Mouse (Mus musculus): ENCODE results near the gene Slc25a26. TPM values are rescaled to one million over a fixed set of nuclear protein-coding genes. Genes with fewer than 3 reads are reported as not detected.

Gene Slc25a26
- polyA plus RNA-seq (2015; fragmentation: Nextera tagmentation; extraction: Ambion mirVana) = 8.6 and 9.4 TPM in 2 replicates

GRCm38 (mm10) chr6:94499897-94500623 lies at the start of gene Slc25a26:
TSS of gene Slc25a26 (plus strand) at chr6:94500331.
- H3K27me3 ChIP-seq = no peaks in the 10 kb centered on the region
- H3K4me1 ChIP-seq = peaks cover 9% of the 10 kb centered on the region
- 1% methylated on average over 37 of the region's 37 CpGs for WGBS
- H3K4me3 ChIP-seq = peak within 1 kb of the TSS; percentile 62
- H3K4me2 ChIP-seq = peak within 1 kb of the TSS; percentile 89
- no peaks in the 10 kb centered on the region for H3K36me3 ChIP-seq
- H3K27ac ChIP-seq = no peak within 1 kb of the TSS
- H3K9ac ChIP-seq = peak within 1 kb of the TSS; percentile 58
- no peaks in the 10 kb centered on the region for H3K9me3 ChIP-seq
- ATAC-seq (ENCODE audit: borderline replicate concordance, extremely low read depth, low FRiP score, low TSS enrichment) = peak; percentile 97

GRCm38 (mm10) chr6:94464037-94464891 lies 35.9 kb upstream of the Slc25a26 start:
- peak overlapping the region; percentile 44 for H3K4me2 ChIP-seq
- no peaks in the 10 kb centered on the region for H3K9me3 ChIP-seq
- 0 out of 2 replicates have a peak, but pooled peaks have one; percentile 64 for ATAC-seq (ENCODE audit: borderline replicate concordance, extremely low read depth, low FRiP score, low TSS enrichment)
- H3K27me3 ChIP-seq = no peaks in the 10 kb centered on the region
- WGBS = 11% methylated on average over 12 of the region's 12 CpGs
- H3K4me1 ChIP-seq = peaks cover 9% of the 10 kb centered on the region
- peak overlapping the region; percentile 4; the same call in 1 of the 2 replicates for H3K4me3 ChIP-seq
- no peak overlapping the region for H3K9ac ChIP-seq
- no peak overlapping the region for H3K27ac ChIP-seq
- H3K36me3 ChIP-seq = no peaks in the 10 kb centered on the region

- Histone ChIP-seq H3K9me3 (no peaks in the 10 kb centered on the region), H3K9ac (no peak overlapping the region), H3K4me3 (no peak overlapping the region), H3K27ac (no peak overlapping the region), H3K4me1 (peaks cover 9% of the 10 kb centered on the region), H3K4me2 (no peak overlapping the region), H3K36me3 (no peaks in the 10 kb centered on the region), H3K27me3 (no peaks in the 10 kb centered on the region)
- no peak for ATAC-seq (ENCODE audit: borderline replicate concordance, extremely low read depth, low FRiP score, low TSS enrichment)
- 12% methylated on average over 5 of the region's 5 CpGs for WGBS
Observed at GRCm38 (mm10) chr6:94466508-94467205, 33.5 kb upstream of the Slc25a26 start.

- no peak overlapping the region for H3K27ac ChIP-seq
- no peak overlapping the region for H3K4me3 ChIP-seq
- WGBS = 46% methylated on average over 2 of the region's 2 CpGs
Observed at GRCm38 (mm10) chr6:94492739-94493138, 7.4 kb upstream of the Slc25a26 start.

GRCm38 (mm10) chr6:94503963-94504362 lies 3.8 kb downstream of the Slc25a26 start:
- Histone ChIP-seq H3K4me2 (no peak overlapping the region), H3K9ac (no peak overlapping the region), H3K4me1 (peaks cover 9% of the 10 kb centered on the region), H3K36me3 (no peaks in the 10 kb centered on the region), H3K27ac (no peak overlapping the region), H3K4me3 (no peak overlapping the region), H3K9me3 (no peaks in the 10 kb centered on the region), H3K27me3 (no peaks in the 10 kb centered on the region)
- WGBS = 52% methylated on average over 6 of the region's 6 CpGs
- no peak for ATAC-seq (ENCODE audit: borderline replicate concordance, extremely low read depth, low FRiP score, low TSS enrichment)

More at GRCm38 (mm10) chr6:94492739-94493138, 7.4 kb upstream of the Slc25a26 start:
- no peak for ATAC-seq (ENCODE audit: borderline replicate concordance, extremely low read depth, low FRiP score, low TSS enrichment)
- no peak overlapping the region for H3K4me2 ChIP-seq
- H3K27me3 ChIP-seq = no peaks in the 10 kb centered on the region
- no peak overlapping the region for H3K9ac ChIP-seq
- H3K4me1 ChIP-seq = no peaks in the 10 kb centered on the region
- no peaks in the 10 kb centered on the region for H3K36me3 ChIP-seq
- H3K9me3 ChIP-seq = no peaks in the 10 kb centered on the region

GRCm38 (mm10) chr6:94507921-94508320 lies 7.8 kb downstream of the Slc25a26 start:
- ATAC-seq (ENCODE audit: borderline replicate concordance, extremely low read depth, low FRiP score, low TSS enrichment) = no peak
- no peaks in the 10 kb centered on the region for H3K9me3 ChIP-seq
- no peaks in the 10 kb centered on the region for H3K4me1 ChIP-seq
- no peak overlapping the region for H3K9ac ChIP-seq
- no peak overlapping the region for H3K4me3 ChIP-seq
- no peak overlapping the region for H3K27ac ChIP-seq
- no peak overlapping the region for H3K4me2 ChIP-seq
- H3K36me3 ChIP-seq = no peaks in the 10 kb centered on the region
- no peaks in the 10 kb centered on the region for H3K27me3 ChIP-seq
- WGBS = 86% methylated on average over 6 of the region's 6 CpGs

GRCm38 (mm10) chr6:94508807-94509206 lies 8.7 kb downstream of the Slc25a26 start:
- no peak overlapping the region for H3K27ac ChIP-seq
- no peak overlapping the region for H3K9ac ChIP-seq
- H3K4me1 ChIP-seq = no peaks in the 10 kb centered on the region
- H3K4me2 ChIP-seq = no peak overlapping the region
- 76% methylated on average over 2 of the region's 2 CpGs for WGBS
- H3K4me3 ChIP-seq = no peak overlapping the region
- no peak for ATAC-seq (ENCODE audit: borderline replicate concordance, extremely low read depth, low FRiP score, low TSS enrichment)
- no peaks in the 10 kb centered on the region for H3K36me3 ChIP-seq
- H3K9me3 ChIP-seq = no peaks in the 10 kb centered on the region
- no peaks in the 10 kb centered on the region for H3K27me3 ChIP-seq

- no peak for ATAC-seq (ENCODE audit: borderline replicate concordance, extremely low read depth, low FRiP score, low TSS enrichment)
- H3K9me3 ChIP-seq = no peaks in the 10 kb centered on the region
- WGBS = 80% methylated on average over 6 of the region's 6 CpGs
- no peak overlapping the region for H3K4me3 ChIP-seq
- no peak overlapping the region for H3K27ac ChIP-seq
- no peaks in the 10 kb centered on the region for H3K4me1 ChIP-seq
- H3K9ac ChIP-seq = no peak overlapping the region
- no peaks in the 10 kb centered on the region for H3K36me3 ChIP-seq
- H3K27me3 ChIP-seq = no peaks in the 10 kb centered on the region
- H3K4me2 ChIP-seq = no peak overlapping the region
Observed at GRCm38 (mm10) chr6:94509220-94509619, 9.1 kb downstream of the Slc25a26 start.

- no peaks in the 10 kb centered on the region for H3K9me3 ChIP-seq
- H3K4me1 ChIP-seq = no peaks in the 10 kb centered on the region
- no peak overlapping the region for H3K27ac ChIP-seq
- H3K27me3 ChIP-seq = no peaks in the 10 kb centered on the region
- H3K4me2 ChIP-seq = no peak overlapping the region
- no peaks in the 10 kb centered on the region for H3K36me3 ChIP-seq
- WGBS = 91% methylated on average over 6 of the region's 6 CpGs
- H3K4me3 ChIP-seq = no peak overlapping the region
- no peak for ATAC-seq (ENCODE audit: borderline replicate concordance, extremely low read depth, low FRiP score, low TSS enrichment)
- H3K9ac ChIP-seq = no peak overlapping the region
Observed at GRCm38 (mm10) chr6:94518171-94518570, 18.0 kb downstream of the Slc25a26 start.

- Histone ChIP-seq H3K27me3 (no peaks in the 10 kb centered on the region), H3K4me2 (no peak overlapping the region), H3K27ac (no peak overlapping the region), H3K4me1 (no peaks in the 10 kb centered on the region), H3K36me3 (no peaks in the 10 kb centered on the region), H3K9me3 (no peaks in the 10 kb centered on the region), H3K9ac (no peak overlapping the region), H3K4me3 (no peak overlapping the region)
- WGBS = 25% methylated on average over 2 of the region's 2 CpGs
- ATAC-seq (ENCODE audit: borderline replicate concordance, extremely low read depth, low FRiP score, low TSS enrichment) = no peak
Observed at GRCm38 (mm10) chr6:94524335-94524734, 24.2 kb downstream of the Slc25a26 start.

- WGBS = 55% methylated on average over 7 of the region's 7 CpGs
- no peaks in the 10 kb centered on the region for H3K4me1 ChIP-seq
- no peak overlapping the region for H3K4me2 ChIP-seq
Observed at GRCm38 (mm10) chr6:94530756-94531155, 30.6 kb downstream of the Slc25a26 start.

More at GRCm38 (mm10) chr6:94530756-94531155, 30.6 kb downstream of the Slc25a26 start:
- Histone ChIP-seq H3K36me3 (no peaks in the 10 kb centered on the region), H3K27me3 (no peaks in the 10 kb centered on the region), H3K27ac (no peak overlapping the region), H3K9me3 (no peaks in the 10 kb centered on the region), H3K9ac (no peak overlapping the region), H3K4me3 (no peak overlapping the region)
- no peak for ATAC-seq (ENCODE audit: borderline replicate concordance, extremely low read depth, low FRiP score, low TSS enrichment)
